Mouse (Mus musculus): ENCODE measurements around the gene C2cd5. TPM values are rescaled to one million over a fixed set of nuclear protein-coding genes. Genes with fewer than 3 reads are reported as not detected.
"Not testable (repeated sequence)": the region's sequence is repeated elsewhere in the genome, so short reads cannot be mapped to it uniquely, and the experiment has no call there.

The C2cd5 gene
- polyA plus RNA-seq, 1 experiment from 2014 or later = 29.0 TPM

GRCm38 (mm10) chr6:143020647-143021046 is 79.3 kb downstream of the C2cd5 start:
- DNase-seq (ENCODE audit: low spot score) = peak; percentile 65

DNA sequence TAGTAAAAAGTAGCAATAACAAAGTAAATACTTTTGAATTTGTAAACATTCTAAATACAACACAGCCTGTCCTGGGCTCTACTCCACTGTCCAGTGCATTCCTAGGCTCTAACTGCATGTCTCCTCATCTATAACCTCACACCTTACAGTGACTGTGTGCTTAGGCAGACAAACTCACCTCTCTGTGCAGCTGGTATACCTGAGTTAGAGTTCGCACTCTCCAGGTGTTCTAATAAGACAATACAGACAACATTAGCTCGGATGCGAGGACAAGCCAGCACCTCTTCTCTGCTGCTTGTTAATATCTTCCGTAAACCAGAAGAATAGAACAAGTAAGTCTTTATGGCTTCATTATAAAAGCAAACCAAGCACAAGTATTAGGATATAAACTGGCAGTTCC is 79.8 kb downstream of the C2cd5 start:
- DNase-seq (ENCODE audit: low spot score) = no peak

DNA sequence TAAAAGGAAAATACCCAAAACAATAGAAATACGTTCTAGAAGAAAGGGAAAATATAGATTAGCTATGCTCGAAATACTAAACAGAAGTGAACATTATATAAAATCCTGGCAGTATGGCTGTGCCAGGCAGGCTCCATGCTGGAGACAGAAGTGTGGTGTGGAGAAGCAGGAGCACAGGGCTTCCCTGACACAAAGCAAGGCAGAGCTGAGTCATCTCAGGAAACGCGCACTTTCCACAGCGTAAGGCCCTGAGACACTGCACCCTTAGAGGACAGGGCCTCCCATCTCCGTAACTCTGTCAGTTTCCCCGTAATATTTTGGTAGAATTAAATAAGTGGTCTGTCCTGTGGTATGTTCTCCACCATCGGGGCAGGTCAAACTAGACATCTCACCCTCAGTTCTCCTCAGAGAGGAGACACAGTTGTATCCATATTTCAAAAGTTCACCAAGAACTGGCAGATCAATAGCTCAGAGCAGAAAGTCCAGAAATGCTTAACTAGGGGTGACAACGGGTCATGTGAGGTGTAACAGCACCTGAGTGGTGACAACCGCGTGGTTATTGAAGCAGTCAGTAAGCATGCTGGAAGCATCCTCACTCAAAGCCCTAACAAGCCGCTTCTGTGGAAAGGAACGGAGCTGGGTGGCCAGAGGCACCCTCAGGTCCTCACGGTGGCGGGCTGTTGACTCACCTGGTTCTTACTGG is 87.3 kb downstream of the C2cd5 start:
- DNase-seq (ENCODE audit: low spot score) = no peak

DNA sequence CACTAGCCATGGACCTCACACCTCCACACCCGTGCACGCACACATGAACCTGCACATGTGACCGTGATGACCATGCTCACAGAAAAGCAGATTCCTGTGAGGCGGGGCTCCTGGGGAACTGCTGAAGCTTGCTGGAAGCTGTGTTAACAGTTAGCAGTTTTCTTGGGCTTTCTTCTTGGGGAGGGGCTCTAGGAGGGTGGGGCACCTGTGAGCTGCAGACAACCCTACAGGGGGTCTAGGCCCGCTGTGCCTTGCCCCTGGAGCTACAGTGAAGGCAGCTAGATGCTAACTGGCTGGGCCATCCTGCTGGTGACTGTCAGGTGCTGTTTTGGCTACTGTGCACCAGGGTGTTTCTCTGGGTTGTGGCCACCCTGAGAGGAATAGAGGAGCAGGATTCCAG is 91.1 kb downstream of the C2cd5 start:
- no peak for DNase-seq (ENCODE audit: low spot score)

- DNase-seq (ENCODE audit: low spot score) = not testable (repeated sequence)
Measured at GRCm38 (mm10) chr6:143005209-143005608, 94.7 kb downstream of the C2cd5 start.

GRCm38 (mm10) chr6:143004801-143005200 is 95.1 kb downstream of the C2cd5 start:
- no peak for DNase-seq (ENCODE audit: low spot score)

GRCm38 (mm10) chr6:142998221-142998999 is 101.5 kb downstream of the C2cd5 start:
- no peak for DNase-seq (ENCODE audit: low spot score)

DNA sequence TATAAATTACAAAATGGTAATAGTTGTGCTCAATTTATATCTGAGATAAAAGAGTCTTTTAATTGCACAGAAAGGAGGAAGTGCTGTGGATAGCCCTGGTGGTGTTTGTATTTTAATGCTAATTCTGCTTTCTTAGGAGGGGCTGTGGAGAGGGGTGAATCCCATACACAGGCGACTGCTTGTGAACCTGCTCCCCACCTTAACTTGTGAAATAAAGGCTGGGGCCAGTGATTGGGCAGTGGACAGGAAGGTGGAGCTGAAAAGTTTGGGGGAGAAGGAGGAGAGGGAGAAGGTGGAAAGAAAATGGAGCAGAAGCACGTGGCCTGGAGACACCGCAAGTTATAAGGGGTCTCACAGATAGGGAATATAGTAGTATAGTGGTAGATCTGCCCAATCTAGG is 103.1 kb downstream of the C2cd5 start:
- DNase-seq (ENCODE audit: low spot score) = no peak

GRCm38 (mm10) chr6:142995567-142995966 is 104.4 kb downstream of the C2cd5 start:
- DNase-seq (ENCODE audit: low spot score) = no peak

GRCm38 (mm10) chr6:142994821-142995220 is 105.1 kb downstream of the C2cd5 start:
- DNase-seq (ENCODE audit: low spot score) = no peak

GRCm38 (mm10) chr6:142993705-142994698 is 105.9 kb downstream of the C2cd5 start:
- peak; percentile 54 for DNase-seq (ENCODE audit: low spot score)

DNA sequence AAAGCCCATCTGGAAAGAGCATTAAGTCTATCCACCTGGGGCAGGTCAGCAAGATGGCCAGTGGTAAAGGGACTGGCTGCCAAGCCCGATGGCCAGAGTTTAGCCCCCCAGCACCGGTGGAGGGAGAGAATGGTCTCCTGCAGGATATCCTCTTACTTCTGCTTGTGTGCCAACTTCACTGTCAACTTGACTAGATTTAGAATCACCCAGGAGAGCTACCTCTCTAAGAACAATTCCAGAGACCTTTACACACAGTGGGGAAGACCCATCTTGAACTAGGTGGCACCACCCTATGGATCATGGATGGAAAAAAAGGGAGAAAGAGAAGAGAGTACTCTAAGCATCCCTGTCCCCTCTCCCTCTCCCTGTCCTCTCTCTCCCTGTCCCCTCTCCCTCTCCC is 107.0 kb downstream of the C2cd5 start:
- no peak for DNase-seq (ENCODE audit: low spot score)

DNA sequence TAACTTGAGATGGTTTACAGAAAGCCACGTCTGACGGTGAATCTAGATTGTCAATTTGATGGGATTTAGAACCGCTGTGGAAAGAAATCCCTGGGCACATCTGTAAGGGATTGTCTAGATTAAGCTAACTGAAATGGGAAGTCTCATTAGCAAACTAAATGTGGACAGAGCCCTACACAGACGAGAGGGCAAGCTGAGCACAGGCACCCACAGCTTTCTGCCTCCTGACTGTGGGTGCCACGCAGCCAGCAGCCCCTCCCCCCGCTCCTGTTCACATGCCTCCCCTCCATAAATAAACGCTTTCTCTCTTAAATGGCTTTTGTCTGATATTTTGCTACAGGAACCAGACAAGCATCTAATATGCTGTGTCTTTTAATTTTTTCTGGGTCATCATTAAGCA is 107.8 kb downstream of the C2cd5 start:
- no peak for DNase-seq (ENCODE audit: low spot score)

- DNase-seq (ENCODE audit: low spot score) = no peak
Measured at GRCm38 (mm10) chr6:142991391-142992059, 108.4 kb downstream of the C2cd5 start.

DNA sequence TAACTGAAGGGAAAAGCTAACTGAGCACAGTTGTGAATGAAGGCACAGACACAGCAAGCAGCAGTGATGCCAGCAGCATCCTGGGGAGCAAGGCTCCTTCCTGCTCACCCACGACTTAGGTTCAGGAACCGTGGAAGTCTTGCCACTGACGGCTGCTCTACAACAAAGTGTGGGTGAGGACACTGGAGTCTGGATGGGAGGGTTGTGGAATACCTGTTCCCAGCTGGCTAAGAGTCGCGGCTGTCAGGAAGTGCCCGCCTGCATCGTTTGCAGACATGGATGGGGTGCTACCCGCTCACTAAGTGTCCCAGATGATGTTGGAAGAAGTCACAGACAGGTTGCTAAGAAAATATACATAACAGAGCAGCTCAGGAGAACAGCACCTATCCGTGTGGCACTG is 109.4 kb downstream of the C2cd5 start:
- no peak for DNase-seq (ENCODE audit: low spot score)

DNA sequence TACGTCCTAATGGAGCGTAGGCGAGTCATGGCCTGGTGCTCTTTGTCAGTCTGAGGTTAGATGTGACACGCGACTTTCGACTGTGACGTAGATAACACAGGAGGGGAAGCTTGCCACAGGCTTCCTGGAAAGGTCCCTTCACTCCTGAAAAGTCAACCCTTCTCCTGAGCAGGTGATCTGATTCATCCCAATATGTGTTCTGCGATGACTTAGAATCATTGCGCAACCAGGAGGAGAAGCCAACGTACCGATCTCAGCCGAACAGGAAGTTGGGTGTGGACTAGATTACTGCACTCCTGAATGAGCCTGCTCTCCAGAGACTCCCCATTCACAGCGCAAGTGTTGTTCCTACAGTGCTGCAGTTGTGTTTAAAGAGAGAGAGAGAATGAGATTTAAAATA is 110.4 kb downstream of the C2cd5 start:
- no peak for DNase-seq (ENCODE audit: low spot score)

GRCm38 (mm10) chr6:142988753-142989152 is 111.2 kb downstream of the C2cd5 start:
- DNase-seq (ENCODE audit: low spot score) = peak; percentile 79

DNA sequence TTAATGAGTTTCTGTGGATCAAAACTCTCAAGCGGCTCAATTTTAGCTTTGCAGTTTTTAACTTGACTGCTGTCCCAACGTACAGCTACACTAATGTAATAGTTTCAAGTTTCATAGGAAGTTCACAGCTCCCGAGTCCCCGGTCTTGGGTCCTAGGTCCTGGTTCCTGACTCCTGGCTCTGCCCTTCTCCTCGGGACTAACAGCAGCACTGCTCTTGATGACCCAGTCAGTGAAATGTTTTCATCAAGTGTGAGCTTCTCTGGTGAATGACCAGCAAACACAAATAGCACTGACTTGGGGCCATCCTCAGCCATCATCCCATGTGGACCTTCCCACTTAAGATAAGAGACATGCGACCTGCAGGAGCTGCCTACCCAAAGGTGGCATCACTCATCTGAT is 111.7 kb downstream of the C2cd5 start:
- DNase-seq (ENCODE audit: low spot score) = no peak

GRCm38 (mm10) chr6:142987616-142988015 is 112.3 kb downstream of the C2cd5 start:
- DNase-seq (ENCODE audit: low spot score) = no peak

- not testable (repeated sequence) for DNase-seq (ENCODE audit: low spot score)
Measured at GRCm38 (mm10) chr6:142986706-142987105, 113.2 kb downstream of the C2cd5 start.

Measured in thymus, postnatal 0 days (tissue).